Mouse (Mus musculus): ENCODE results near the gene Ankrd13a.
A peak's percentile ranks its signal among the peaks of the same experiment; 100 is the strongest.

Ankrd13a gene

DNA sequence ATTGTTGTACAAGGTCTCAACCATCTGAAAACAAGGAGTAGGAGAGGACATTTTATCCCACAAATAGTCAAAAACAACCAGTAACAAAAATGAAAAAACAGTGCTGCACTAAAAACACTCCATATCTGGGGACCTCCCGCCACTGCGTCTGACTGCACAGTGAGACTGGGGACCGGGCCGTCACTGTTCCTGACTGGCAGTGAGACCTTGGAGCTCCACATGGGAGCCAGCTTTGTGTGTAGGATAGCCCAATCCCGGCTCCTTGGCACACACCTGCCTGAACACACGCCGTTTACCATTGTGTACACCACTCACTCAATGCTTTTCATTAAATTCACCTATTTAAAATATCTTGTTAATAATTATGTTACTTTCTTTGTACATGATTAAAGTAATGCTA, 7.3 kb upstream of the Ankrd13a start:
- no peak for DNase-seq

DNA sequence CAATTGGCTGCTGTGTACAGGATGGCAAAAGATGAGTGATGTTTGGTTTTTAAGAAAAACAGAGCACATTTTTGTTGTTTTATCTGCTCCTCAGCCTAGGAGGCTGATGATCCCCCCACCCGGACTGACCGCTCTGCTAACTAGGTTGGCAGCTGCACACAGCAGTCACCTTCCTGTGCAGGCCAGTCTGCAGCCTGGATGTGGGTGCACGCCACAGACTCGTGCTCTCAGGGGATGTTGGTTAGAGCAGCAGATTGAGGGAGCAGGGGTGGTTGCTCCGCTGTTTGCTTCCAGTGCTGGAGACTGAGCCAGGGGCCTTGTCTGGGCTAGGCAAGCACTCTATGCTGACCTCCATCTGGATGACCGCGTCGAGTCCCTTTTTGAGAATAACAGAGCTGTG, 4.7 kb upstream of the Ankrd13a start:
- DNase-seq, result no peak

DNA sequence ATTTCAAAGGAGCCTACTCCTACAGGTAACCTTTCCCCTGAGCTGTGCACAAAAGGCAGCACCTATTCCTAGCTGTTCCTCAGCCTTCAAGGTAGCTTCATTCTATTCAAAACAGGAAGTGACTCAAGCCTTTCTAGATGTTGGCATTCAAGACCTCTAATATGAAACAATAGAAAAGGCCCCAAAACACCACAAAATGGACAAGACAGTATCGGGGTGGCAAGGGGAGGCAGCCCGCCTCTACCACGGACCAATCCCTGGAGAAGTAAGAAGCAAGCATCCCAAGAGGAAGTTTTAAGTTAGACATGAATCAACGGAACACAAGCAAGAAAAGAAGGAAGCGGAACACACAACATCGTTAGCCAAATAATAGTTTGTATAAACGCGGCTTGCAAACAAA, 2.7 kb upstream of the Ankrd13a start:
- DNase-seq, result no peak

DNA sequence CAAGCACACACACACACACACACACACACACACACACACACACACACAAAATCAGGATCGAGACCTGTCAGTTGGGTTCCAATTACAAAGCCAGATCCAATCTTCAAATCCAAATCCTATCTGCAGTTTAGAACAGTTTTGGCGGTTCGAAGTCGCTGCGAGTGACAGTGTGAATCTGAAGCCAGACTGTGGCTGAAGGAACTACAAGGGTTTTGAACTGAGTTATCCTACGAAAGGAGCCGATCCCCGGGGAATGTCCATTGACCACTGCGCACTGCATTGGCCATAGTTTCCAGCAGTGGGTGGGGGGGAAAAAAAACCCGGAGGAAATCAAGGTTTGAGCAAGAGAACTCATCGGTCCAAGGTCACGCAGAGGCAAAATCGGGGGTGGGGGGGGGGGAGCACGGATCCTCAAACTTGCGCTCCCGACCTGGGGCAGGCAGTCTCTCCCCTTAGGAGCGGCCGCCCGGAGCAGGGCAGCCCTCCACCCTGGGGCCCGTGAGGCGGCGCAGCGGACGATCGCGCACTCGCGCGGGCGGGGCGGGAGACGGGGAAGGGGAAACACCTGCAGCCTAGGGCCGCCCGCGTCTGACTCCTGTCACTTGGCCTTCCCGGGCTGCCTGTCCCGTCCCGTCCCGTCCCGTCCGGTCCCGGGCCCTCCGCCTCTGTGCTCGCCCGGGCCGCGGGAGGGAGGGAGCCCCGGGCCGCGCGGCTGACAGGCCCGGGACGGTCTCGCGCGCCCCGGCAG, 1.8 kb upstream of the Ankrd13a start:
- DNase-seq, result peak; percentile 64

DNA sequence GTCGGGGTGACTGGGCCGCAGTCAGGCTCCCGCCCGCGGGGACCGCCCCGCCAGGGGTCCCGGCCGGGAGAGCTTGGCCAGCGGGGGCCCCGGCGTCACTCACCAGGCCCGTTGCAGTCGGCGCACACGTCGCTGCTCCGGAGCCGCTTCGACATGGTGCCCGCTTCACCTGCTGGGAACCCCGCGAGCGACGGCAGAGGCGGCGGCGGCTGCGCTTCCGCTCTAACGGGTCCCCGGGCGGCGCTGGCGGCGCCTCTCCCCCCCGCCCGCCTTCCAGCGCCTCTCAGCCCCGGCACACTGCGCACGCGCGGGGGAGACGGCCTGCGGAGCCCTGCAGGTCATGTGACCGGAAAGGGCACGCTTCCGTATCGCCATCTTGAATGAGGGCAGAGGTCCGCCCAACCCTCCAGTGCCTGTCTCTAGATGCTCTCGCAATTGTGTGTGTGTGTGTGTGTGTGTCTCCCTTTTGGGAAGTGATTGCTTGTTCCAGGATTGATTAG, 1.2 kb upstream of the Ankrd13a start:
- DNase-seq, result peak; percentile 96

DNA sequence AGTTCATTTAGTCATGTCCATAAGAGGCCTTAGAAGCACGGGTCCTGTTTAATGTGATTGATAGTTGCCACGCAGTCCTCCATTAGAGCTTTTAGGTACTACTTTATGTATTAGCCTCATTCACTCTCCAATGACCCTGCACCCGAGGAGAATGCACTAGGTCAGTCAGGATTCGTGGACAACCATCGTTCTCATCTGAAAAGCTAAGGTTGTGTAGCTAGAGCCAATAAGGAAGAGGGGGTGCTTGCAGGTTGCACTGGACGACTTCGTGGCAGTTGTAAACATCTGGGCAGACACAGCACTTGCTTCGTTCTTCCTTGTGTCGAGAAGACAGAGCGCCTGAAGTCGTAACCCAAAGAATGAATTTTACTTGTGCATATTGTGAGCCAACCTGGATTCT, 697 bp upstream of the Ankrd13a start:
- DNase-seq, result peak; percentile 60

DNA sequence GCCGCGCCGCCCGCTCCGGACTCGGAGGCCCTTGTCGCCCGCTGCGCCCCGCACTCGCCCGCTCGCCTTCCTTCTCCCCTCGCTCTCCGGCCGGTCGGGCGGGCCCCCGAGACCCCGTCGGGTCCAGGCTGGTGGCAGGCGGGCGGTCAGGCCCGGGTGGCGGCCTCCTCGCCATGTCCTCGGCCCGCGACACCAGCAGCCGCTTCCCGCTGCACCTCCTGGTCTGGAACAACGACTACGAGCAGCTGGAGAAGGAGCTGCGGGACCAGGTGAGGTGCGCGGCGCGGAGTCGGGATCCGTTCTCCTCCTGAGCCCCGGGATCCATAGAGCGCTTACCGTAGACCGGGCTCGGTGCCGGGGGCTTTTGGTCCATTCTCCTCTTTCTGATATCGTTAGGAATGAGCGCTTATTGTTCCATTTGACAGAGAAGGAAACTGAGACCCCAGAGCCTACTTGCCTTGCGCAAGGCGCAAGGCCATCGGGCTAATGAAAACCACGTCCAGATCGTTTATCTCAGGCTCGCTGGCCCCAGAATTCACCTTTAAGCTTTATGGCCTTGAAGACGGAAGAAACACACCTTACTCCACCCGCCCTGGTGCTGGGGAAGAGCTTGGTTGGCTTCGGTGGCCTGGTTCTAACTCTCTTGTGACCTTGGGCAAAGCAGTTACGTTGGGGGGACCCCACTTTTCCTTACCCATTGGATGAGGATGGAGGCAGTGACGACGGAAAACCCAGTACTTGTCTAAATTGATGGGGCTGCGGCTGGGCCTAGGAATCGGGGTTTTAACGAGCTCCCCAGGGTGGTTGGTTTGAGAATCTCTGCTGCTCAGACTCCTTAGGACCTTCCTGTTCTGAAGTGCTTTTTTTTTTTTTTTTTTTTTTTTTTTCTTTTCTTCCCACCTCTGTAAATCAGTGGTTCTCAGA, 841 bp downstream of the Ankrd13a start, which contains the start of gene Git2:
TSS of gene Git2 (minus strand) at position 462 of the 924 bp plus-strand sequence.
- peak; percentile 25 for DNase-seq

DNA sequence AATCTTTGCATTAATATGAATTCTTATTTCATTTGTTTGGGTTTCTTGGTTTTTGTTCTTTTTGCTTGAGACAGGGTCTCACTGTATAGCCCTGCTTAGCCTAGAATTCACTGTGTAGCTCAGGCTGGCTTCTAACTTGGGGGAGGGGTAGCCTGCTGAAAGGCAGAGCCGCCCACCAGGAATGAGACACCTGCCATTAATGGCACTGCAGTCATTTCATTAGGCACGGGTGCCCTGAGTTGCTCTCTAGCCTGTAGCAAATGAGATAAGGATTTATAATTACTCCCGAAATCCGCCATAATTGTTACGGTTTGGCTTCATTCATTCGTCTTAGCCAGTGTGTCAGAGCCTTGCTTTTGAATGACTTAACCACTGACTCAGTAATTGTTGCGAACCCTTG, 1.7 kb downstream of the Ankrd13a start:
- no peak for DNase-seq

DNA sequence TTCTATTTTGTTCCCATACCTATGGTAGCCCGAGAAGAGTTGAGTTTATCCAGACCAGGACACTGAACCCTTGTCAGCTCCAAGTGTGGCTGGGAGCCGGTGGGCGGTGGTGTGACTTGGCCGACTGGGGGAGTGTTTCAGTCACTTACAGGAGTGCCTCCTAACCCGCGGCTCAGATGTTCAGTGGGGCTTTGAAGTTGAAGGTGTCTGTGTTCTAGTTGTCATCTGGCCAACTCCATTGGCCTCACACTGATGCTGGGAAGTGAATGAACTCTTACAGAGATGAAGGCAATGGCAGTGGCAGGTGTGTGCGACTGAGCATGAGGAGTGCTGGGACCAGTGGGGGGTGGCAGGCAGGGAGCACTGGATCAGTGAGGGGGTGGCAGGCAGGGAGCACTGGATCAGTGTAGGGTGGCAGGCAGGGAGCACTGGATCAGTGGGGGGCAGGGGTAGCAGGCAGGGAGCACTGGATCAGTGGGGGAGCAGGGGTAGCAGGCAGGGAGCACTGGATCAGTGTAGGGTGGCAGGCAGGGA, 5.5 kb downstream of the Ankrd13a start:
- no peak for DNase-seq

DNA sequence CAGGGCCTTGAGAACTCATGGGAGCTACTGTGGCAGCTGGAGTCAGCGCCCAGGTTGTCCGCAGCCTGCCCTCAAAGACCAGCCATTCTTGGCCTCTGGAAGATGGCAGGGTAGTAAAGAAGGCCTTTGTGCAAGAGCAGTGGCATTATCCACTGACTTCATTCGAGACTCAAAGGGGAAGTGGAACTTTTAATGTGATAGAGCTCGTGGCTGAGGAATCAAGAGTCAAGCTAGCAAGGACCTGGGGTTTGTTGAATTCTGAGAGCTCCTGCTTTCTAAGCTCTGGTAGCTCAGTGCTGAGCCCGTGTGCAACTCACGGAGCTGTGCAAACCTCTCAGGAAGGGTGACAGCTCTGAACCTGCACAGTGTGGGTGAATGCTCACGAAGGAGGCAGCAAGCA, 6.4 kb downstream of the Ankrd13a start:
- no peak for DNase-seq

DNA sequence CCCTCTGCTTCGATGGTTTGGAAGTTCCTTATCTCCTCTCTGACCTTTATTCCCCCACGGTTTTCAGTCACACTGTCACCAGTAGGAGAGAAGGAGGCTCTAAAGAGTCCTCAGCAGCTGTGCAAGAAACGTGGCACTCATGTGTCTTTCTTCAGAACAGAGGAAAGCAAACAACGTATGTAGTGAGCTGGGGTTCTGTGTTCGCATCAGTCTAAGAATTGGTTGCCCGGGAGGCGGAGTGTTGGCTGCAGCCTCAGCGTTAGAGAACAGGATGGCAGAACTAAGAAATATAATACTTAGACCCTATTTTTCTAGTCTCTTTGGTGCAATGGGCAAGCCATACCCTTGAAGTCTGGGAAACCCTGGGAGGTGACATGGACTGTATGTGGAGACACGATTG, 8.5 kb downstream of the Ankrd13a start:
- DNase-seq, result no peak

DNA sequence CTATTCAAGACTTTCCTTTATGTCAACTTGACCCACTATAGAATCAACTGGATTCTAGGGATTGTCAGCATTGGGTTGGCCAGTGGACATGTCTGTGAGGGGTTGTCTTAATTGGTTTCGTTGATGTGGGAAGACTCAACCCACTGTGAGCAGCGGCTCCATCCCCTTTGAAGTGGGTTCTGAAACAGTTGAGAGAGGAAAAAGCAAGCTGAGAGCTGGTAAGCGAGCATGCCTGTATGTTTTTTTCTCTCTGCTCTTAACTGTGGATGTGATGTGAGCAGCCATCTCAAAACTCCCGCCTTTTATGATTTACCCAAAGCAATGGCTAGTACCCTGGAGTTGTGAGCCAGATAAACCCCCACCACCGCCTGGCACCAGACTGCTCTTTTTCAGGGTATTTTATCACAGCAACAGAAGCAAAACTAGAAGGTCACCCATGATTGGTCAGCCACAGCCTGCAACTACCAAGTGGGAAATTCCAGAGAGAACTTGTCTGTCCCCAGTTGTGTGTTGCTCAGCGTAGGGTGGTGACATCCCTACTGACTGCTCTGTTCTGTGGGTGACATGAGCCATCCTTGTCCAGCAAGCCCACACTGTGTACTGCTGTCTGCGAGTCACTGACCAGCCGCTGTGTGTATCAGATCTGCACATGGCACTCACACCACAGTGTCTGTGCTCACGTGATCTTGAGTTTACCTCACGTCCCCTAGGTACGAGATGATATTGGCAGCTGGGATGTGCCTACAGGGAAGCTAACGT, 9.1 kb downstream of the Ankrd13a start:
- no peak for DNase-seq

DNA sequence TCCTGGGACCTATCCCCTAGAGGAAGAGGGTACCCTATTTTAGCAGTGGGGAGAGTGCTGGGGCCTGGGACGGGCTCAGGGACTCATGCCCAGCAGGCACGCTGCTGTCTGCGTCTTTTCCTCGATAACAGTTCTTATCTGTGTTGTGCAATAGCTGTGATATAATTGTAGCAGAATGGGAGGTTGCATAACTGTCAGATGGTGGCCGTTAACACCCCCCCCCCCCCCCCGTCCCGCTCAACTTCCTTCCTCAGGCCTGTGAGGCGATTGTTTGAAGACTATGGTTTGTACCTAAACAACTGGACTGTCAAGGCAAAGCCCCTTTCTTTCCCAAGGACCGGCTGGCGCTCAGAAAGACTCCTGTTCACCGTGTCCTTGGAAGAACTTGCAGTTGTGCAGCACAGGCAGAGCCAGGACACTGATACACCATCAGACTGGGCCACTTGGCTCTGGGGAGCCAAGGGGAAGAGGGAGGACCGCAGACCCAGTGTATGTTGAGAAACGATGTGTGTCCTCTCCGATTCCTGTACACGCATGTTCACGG, 10.2 kb downstream of the Ankrd13a start:
- no peak for DNase-seq

DNA sequence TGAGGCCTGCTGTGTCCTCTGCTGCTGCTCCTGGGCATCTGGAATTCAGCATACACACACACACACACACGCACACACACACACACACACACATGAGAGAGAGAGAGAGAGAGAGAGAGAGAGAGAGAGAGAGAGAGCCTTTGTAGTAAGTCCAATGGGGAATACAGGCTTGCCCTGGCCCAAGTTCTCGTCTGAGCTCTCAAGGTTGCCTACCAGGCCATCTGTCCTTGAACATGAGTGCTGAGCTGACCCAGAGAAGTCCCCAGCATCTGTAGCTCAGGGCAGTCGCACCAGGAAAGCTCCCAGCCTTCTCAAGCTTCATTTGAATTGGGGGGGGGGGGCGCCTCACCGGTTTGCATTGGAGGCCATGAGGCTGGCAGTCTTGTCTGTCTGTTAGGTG, 10.7 kb downstream of the Ankrd13a start:
- DNase-seq, result no peak

DNA sequence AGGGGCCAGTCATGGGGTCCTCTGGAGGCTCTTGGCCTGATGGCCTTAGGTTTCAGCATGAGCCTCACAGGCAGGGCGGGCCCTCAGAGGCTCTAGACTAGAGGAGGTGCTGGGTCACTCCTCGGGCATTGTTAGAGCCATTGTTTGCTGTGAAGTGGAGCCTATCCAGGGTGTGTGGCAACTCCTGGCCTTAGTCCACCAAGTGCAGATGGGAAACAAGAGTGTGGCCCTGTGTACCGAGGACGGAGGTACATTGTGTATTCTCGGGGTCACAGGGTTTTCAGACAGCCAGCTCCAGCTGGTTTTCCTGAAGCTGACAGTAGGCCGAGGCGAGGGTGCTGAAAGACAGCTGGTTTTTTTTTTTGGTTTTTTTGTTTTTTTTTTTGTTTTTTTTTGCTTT, 18.8 kb downstream of the Ankrd13a start:
- no peak for DNase-seq

DNA sequence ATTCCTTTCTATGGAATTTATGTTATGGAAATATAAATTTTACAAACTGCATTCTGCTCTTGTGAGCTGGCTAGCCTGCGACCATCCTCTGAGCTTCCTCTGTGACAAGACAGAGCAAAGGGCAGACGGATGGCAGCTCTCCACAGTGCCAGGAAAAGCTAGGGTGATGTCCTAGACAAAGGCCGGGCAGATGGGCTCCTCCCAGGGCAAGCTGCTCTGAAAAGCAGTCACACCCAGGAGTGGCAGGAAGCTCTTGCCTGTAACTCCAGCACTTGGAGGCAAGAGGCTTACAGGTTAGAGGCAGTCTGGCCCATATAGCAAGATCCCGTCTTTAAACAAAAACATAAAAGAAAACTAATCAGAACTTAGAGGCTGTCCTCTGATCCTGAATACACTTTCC, 20.1 kb downstream of the Ankrd13a start:
- DNase-seq, result no peak

DNA sequence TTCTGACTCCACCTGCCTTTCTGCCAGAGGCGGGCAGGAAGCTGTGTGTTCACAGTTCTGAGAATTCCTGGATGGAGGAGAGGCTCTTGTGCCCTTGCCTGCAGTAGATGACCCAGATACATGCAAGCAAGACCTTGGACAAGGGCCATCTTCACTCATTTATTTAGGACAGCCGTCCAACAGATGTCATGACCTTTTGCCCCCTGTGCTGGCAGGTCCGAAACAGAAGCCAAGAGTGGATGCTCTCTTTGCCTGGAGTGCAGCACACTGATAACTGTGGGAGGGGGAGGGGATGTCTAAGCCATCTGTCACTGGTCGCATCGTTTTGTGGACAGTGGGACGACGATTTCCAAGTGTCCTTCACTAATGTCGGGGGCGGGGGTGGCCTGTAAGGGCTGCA, 20.8 kb downstream of the Ankrd13a start:
- DNase-seq, result no peak

DNA sequence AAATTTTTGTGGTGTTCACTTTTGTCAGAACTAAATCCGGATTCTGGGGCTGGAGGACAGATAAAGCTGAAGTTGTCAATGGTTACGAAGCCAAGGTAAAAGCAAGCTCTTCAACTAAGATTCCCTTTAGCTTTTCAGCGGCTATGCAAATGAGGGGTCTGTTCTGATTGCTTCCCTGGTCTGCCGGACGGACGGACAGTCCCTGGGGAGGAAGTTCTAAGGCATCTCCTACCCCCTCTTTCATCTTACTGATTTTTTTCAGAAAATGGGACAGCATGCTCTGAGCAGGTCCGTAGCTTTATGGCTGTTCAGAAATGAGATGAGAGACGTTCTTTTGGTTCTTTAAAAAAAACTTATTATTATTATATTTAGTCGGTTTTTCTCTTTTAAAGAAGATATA, 21.2 kb downstream of the Ankrd13a start:
- no peak for DNase-seq

DNA sequence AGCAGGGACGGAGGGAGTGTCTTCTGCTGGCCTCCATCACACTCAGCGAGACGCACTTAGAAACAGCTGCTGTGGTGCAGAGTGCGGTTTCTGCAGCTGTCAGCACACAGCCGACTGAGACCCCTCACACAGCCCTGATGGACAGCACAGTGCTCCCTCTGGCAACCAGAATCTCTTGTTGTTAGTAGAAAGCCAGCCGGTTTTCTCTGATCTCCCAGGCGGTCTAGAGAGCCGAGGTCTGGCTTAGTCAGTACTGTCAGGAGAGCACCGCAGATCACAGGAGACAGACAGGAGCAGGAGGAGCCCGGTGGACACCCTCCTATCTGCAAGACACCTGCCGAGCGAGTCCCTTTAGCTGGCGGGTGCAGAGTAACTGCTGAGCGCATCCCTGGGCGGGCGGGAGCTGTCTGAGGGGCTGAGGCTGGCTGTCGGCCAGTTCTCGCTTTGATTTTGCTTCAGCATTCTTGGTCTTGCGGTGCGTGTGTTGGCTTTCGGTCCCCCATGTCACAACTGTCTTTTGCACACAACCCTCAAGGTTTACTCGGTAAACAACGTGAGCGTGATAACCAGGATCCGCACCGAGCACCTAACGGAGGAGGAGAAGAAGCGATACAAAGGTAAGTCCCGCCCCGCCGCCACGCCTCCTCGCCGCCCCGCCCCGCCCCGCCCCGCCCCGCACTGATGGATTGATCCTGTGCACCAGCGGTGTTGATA, 22.0 kb downstream of the Ankrd13a start:
- no peak for DNase-seq

DNA sequence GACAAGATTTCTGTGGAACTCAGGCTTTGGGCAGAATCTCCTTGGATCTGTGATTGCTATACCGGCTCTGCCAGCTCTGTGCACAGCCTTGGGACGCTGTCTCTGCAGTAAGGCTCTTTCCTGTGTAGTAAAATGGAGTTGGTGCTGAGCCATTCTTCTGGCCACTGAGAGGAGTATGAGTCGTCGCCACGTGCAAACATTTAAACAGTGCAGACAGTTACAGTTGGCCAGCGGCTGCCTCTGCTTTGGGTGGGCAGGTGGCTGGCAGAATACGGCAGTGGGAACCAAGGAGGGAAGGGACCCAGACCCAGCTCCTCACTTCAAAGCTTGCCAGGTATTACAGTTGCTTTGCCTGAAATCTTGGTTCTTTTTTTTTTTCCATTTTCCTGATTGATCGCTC, 22.8 kb downstream of the Ankrd13a start:
- DNase-seq, result no peak

DNA sequence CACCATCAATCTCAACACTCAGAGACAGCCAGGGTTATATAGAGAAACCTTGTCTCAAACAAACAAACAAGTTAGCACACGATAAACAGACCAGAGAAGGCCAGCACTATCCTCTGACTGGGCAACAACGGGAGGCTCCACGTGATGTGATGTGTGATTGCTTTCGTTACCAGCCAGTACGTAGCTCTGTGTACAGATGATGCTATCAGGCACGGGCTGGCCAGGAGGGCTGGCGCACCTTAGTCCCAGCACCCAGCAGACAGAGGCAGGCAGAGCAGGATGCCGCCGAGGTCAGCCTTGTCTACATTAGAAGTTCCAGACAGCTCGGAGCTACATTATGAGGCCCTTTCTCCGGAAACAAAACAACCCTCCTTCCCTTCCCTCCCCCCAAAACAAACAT, 25.4 kb downstream of the Ankrd13a start:
- no peak for DNase-seq

DNA sequence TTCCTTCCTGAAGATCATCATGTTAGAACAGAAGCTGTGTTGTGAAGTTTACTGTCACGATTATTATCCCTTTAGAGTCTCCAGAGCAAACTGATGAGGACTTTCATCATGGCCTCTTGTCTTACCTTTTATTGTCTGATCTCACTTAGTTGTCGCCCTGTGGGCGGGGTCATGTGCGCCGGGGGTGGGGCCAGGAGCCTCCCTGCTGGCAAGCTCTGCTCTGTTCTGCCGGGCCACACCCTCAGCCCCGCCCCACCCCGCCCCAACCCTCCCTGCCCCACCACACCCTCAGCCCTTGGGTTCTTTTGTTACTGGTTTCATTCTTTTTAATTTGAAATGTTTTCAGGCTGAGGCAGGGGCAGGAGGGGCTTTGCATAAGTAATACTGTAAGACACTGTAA, 26.6 kb downstream of the Ankrd13a start:
- DNase-seq, result no peak
